In genomic region chr6:43633308-43633963, GRCm38 (mm10) we compare ENCODE assay signal across 22 mouse cellular contexts. TPM values are rescaled to one million over a fixed set of nuclear protein-coding genes. Genes with fewer than 3 reads are reported as not detected.
DNase-seq lines count a peak whose midpoint lies in the region; ATAC-seq and TF ChIP-seq lines count a peak whose summit lies in the region.
"Had no signal": no experiment of that assay in that cellular context is flagged by ENCODE, and none has a peak within 500 bp of the region (broad histone marks: within the 10 kb centered on the region; RNA-seq: fewer than 3 reads in every experiment).

No protein-coding gene starts in this region.

- H3K27ac ChIP-seq in testis, adult 2 months (ENCODE audit: control insufficient read depth, insufficient read depth, low read depth, low read length): no peak overlapping the region
- H3K27ac ChIP-seq: embryonic facial prominence, embryonic 10.5 days; forebrain, embryonic 10.5 days; gastrocnemius, adult 2 months; heart, embryonic 15.5 days; hindbrain, embryonic 14.5 days had no signal

- H3K36me3 ChIP-seq in testis, adult 2 months (ENCODE audit: control insufficient read depth, insufficient read depth, low read length): no peaks in the 10 kb centered on the region
- H3K36me3 ChIP-seq: embryonic facial prominence, embryonic 10.5 days; forebrain, embryonic 10.5 days; heart, embryonic 15.5 days had no signal

- no peak for TF ChIP-seq CTCF in testis, adult 2 months (IDR thresholded peaks at IDR 0.05; ENCODE audit: control insufficient read depth, insufficient read depth, insufficient replicate concordance, low read depth, low read length)

- H3K27me3 ChIP-seq in testis, adult 2 months (ENCODE audit: control insufficient read depth, insufficient read depth, low read length): no peaks in the 10 kb centered on the region
- H3K27me3 ChIP-seq: heart, embryonic 15.5 days had no signal

- peak overlapping the region; percentile 24; the same call in 1 of the 2 replicates for H3K4me3 ChIP-seq in testis, adult 2 months (ENCODE audit: control insufficient read depth, low read depth, low read length)
- H3K4me3 ChIP-seq: embryonic facial prominence, embryonic 10.5 days; erythroblast, embryonic 14.5 days; forebrain, embryonic 10.5 days; gastrocnemius, adult 2 months; heart, embryonic 15.5 days had no signal

- H3K4me1 ChIP-seq in testis, adult 2 months (ENCODE audit: control insufficient read depth, insufficient read depth, low read length): no peaks in the 10 kb centered on the region
- H3K4me1 ChIP-seq: embryonic facial prominence, embryonic 10.5 days; forebrain, embryonic 10.5 days had no signal

- TF ChIP-seq POLR2A in testis, adult 2 months (IDR thresholded peaks at IDR 0.05; ENCODE audit: control insufficient read depth, low read depth, low read length): no peak

- DNase-seq in testis, postnatal 10 days (ENCODE audit: low spot score): no peak
- peak; percentile 34 for DNase-seq in NIH3T3 (ENCODE audit: low read depth)
- DNase-seq in heart, adult 8-10 months (ENCODE audit: low spot score): no peak
- DNase-seq in layer of hippocampus, postnatal 10 days (ENCODE audit: low spot score in 2 of 2): no peak
- DNase-seq in thymus, postnatal 4 days: no peak
- DNase-seq: adrenal gland, adult 8-10 months; adrenal gland, postnatal 36 days; cerebellum, adult 2 months; cerebellum, postnatal 10 days; gastrocnemius, adult 2 months; gastrocnemius, postnatal 36 days; heart, adult 18-20 months; heart, postnatal 14 days had no signal

- ATAC-seq in megakaryocyte progenitor cell, adult 5-6 weeks (replicated peaks; ENCODE audit: poor library complexity): peak; percentile 43
- ATAC-seq: CD4-positive, CD25-positive, alpha-beta regulatory T cell, adult 4 months; forebrain, embryonic 14.5 days had no signal

RNA-seq across cellular contexts. Expression of gene Tpk1, which starts 32.6 kb away (rescaled TPM):
- 1.7 and 2.3 TPM in 2 replicates for polyA plus RNA-seq in testis, adult 2 months (2012; rRNA removed)
- total RNA-seq in megakaryocyte progenitor cell, adult 5-6 weeks (2015): 9.3 and 10.8 TPM in 2 replicates
- 3.6 and 5.2 TPM in 2 replicates for total RNA-seq in megakaryocyte progenitor cell, adult 5-6 weeks (2017)
- 1 to 10 TPM; 1.2 to 4.0 (median 2.4) TPM for total RNA-seq in heart, adult 8-10 months (2022)
- 1 to 10 TPM; 3.4 to 4.0 TPM for total RNA-seq in layer of hippocampus, postnatal 10 days (2021)
